Mouse (Mus musculus) adrenal gland, postnatal 36 days (tissue): ENCODE measurements at regions not wholly inside any gene's neighbourhood (a gene's known extent, or its start where the extent isn't known, plus 50 kb on each side); places are given as distances from the start of the nearest gene placed in this dataset.
"Not testable (repeated sequence)": the region's sequence is repeated elsewhere in the genome, so short reads cannot be mapped to it uniquely, and the experiment has no call there.

Experiments
- DNase-seq, 2 experiments: peaks; one replicate each; pipeline ENCODE4 v3.0.0; 2021; ENCODE audit warnings: mixed read lengths in 1 of 2

GRCm38 (mm10) chr13:39566491-39566890 lies 605.8 kb upstream of the Slc35b3 start:
- DNase-seq, result no peak

GRCm38 (mm10) chr13:39537724-39538440 lies 577.2 kb upstream of the Slc35b3 start:
- no peak for DNase-seq

- DNase-seq, result peak in 1 of 2 experiments; percentile 9
Observed at GRCm38 (mm10) chr13:39526469-39526868, 565.8 kb upstream of the Slc35b3 start.

DNA sequence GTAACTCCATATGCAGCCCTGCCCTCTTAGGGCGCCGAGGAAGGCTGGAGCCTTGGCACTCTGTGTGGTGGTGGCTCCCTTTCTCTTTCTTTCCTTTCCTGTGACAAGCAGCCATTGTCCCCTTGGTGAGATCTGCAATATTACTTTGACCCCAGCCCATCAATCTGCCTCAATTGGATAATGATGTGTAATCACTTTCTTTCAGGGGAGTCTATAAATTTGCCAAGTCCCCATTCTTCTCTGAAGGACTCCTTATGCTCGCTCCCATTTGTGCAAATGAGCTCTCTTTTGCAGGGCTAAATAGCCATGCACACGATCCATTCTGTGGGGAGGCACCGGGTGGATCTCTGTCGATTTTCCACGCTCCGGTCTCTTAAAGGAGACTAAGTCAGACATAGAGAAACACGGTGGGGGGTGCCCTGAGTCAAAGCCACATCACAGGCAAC lies 563.2 kb upstream of the Slc35b3 start:
- no peak for DNase-seq

GRCm38 (mm10) chr13:39523246-39523850 lies 562.7 kb upstream of the Slc35b3 start:
- no peak for DNase-seq

- DNase-seq, result no peak
Observed at GRCm38 (mm10) chr13:39520846-39521245, 560.2 kb upstream of the Slc35b3 start.

GRCm38 (mm10) chr13:39516106-39516505 lies 555.4 kb upstream of the Slc35b3 start:
- DNase-seq, result no peak

DNA sequence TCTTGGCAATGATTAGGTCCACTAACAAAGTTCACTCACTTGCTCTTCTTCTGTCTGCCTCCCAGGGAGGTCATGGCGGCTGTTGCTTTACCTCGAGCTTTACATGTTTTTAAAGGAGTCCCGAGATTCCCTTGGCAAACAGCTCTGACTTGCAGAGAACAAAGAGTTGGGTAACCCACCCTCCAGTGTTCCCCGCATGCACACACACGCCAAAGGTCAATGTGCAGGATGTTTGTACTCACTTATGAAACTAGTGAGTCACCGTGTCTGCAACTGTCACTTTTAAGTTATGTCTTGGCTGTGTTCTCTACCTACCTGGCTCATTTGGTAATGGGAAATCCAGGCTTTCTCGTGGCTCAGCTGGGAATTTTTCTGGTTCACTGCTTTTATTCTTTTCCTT lies 529.1 kb upstream of the Slc35b3 start:
- DNase-seq, result no peak

DNA sequence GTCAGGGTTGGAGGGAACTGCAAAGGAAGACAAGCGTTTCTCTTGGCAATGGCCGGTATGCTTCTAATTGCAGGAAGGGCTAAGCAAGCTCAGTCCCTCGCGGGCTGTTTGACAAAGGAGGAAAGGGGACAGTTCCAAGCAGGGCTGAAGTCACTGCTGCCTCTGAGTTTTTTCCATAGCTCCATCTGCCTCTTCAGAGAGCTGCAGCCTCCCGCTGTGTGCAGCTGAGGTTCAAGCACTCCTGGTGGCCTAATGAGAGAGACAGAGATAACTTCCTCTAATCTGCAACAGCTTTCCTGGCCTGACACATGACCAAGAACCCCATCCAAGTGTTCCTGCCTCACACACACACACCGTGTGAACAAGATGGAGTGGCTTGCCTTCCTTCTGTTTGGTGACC lies 511.9 kb upstream of the Slc35b3 start:
- no peak for DNase-seq

DNA sequence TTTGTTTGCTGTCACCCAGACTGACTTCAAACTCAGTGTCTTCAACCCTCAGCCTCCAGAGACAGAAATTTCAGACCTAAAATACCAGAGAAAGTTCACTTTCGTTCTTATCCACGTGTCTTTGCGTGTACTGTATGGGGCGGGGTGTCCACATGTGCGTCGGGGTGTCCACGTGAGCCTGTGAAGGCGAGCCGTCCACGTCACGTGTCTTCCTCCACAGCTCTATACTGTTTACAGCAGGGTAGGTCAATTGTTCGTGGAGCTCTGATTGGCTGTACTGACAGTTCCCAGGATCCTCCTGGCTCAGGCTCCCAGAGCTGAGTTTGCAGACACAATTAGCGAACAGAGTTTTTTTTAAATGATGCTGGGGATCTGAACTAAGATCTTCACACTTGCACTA lies 481.1 kb upstream of the Slc35b3 start:
- no peak for DNase-seq

GRCm38 (mm10) chr13:39440907-39441306 lies 480.2 kb upstream of the Slc35b3 start:
- DNase-seq, result peak; percentile 60 to 62

- no peak for DNase-seq
Observed at GRCm38 (mm10) chr13:39440336-39440735, 479.7 kb upstream of the Slc35b3 start.

GRCm38 (mm10) chr13:39427996-39428395 lies 467.3 kb upstream of the Slc35b3 start:
- DNase-seq, result peak in 1 of 2 experiments; percentile 12

DNA sequence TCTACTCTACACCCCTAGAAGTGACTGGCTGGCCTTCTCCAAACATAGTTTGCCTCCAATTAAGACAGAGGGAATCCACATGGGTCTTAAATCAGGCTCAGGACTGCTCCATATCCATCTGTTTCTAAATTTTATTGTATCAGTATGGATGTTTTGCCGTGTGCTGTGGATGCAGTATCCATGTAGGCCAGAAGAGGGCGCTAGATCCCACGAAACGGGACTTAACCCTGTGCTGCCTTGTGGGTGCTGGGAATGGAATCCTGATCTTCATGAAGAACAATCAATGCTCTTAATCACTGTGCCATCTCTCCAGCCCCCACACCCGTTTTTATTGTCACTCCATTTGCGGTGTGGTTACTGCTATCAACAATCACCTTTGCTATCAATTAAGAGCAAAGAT lies 465.3 kb upstream of the Slc35b3 start:
- DNase-seq, result no peak

DNA sequence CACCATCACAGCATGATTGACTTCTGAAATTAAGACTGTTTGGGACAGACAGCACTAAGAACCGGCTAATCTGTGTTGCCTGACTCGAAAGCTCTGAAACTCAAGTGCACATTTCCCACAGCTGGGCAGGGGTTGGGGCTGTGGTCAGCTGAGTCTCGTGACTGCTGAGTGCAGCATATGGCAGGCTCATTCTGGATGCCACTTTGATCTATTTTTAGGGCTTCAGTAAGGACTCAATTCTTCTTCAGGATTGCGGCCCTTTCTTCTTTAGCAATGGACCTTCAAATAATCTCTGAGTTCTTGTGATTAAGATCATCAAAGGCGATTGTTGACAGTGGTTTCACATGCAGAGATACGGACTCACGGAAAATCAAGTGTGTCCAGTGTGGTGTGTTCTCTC lies 457.5 kb upstream of the Slc35b3 start:
- DNase-seq, result peak in 1 of 2 experiments; percentile 8

DNA sequence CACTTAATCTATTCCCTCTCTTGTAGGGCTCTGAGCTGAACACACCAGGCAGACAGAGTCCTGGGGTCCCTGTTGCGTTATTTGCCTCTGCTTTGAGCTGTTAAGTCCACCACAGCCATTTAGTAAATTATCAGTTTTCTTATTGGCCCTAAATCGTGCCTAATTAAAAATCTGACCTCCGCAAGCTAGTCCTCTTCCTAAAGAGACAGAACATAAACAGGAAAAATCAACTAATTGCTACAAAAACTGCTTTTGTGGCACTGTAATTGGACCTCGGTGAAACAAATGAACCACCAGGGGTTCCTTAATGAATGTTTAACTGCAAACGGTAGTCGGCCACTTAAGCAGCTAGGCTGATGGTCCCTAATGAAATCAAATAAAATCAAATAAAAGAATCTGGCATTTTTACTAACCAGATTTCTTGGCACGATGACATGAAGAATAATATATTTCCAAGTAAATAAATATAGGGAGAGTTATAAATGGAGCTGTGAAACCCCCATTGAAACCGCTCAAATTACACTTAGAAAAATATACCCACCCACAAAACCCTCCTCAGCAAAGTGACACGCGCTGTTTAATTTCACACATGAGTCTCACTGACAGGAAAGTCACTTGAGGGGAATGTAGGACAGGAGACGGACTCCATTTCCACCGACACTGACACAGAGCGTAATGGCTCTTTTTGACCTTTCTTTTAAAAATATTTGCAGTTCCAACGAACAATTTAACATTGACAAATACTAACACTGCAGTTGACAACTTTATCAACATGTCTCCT lies 451.0 kb upstream of the Slc35b3 start:
- no peak for DNase-seq

- DNase-seq, result no peak
Observed at GRCm38 (mm10) chr13:39392589-39392988, 431.9 kb upstream of the Slc35b3 start.

- DNase-seq, result not testable (repeated sequence)
Observed at GRCm38 (mm10) chr13:39392151-39392550, 431.5 kb upstream of the Slc35b3 start.

DNA sequence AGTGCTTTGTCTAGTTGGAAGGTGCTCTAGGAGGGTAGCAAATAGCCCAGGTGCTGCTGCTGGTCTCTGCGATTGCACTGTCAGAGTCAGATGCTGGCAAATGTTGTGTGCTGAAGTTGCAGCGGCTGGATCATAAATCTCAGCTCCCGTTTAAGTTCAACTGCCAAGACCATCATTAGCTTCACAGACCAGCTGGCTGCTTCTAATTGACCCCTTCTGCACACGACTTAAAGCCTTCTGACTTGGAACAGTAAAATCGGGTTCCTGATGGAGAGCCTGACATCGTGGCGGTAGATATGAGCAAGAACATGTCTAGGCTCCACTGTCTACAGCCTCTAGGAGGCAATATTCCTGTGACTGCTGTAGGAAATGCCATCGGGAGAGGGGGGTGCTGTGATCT lies 416.0 kb upstream of the Slc35b3 start:
- no peak for DNase-seq

GRCm38 (mm10) chr13:39376269-39376668 lies 415.6 kb upstream of the Slc35b3 start:
- DNase-seq, result no peak

GRCm38 (mm10) chr13:39372565-39372964 lies 411.9 kb upstream of the Slc35b3 start:
- DNase-seq, result no peak

DNA sequence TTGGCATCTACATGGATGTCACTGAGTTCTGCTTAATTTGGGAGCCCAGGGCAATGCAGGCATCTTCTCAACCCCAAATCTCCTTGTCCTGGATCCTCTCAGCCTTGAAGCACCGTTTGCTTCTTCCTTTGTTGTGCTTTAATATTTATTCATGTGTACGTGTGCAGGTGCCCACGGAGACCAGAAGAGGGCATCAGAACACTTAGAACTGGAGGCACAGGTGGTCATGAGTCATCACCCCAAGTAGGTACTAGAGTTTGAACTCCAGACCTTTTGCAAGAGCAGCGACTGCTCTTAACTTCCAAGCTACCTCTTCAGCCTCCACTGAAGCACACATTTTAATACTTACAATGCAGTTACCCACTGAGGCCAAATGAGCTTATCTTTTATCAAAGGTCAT lies 403.0 kb upstream of the Slc35b3 start:
- no peak for DNase-seq

DNA sequence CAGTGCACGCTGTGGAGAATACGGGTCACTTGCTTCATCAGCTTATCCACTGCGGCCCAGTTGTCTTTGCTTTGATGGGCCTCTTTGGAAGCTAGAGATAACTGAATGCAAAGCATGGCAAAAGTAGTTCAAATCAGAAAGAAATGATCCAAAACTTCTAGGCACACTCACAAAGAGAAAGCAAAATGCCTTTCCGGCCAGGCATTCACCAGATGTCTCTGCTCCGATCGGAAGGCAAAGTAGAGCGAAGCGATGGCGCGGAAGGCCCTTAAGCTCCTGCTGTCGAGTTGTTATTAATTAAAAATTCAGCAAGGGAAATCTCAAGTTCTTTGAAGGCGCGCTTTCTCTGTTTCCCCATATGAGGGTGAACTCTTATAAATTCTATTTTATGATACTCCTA lies 401.9 kb upstream of the Slc35b3 start:
- no peak for DNase-seq
